Mouse (Mus musculus) kidney, postnatal 0 days (tissue): ENCODE results near the gene Rims1. TPM values are rescaled to one million over a fixed set of nuclear protein-coding genes. Genes with fewer than 3 reads are reported as not detected.

ENCODE experiments used
- ATAC-seq: fragments of 200-750 bp; cut with Nextera tagmentation; replicated peaks from 2 replicates; pipeline ENCODE4 v1.8.0; 2017; ENCODE audit warnings: low read depth, moderate number of reproducible peaks, moderate TSS enrichment, moderate library complexity; ENCODE audit not compliant: low FRiP score
- DNase-seq: peaks from one replicate; pipeline ENCODE4 v3.0.0-alpha.2; 2016; ENCODE audit warnings: low spot score
- H3K27ac ChIP-seq: fragments of 300-500 bp; sonication (generic); 2 replicates; pipeline ENCODE4 v1.5.1; 2014; ENCODE audit warnings: mild to moderate bottlenecking
- H3K27me3 ChIP-seq: fragments of 300-500 bp; sonication (generic); 2 replicates; pipeline ENCODE4 v1.6.1; 2014; ENCODE audit warnings: low read length, mixed read lengths; ENCODE audit not compliant: insufficient read depth
- H3K36me3 ChIP-seq: fragments of 300-500 bp; sonication (generic); 2 replicates; pipeline ENCODE4 v1.6.1; 2014; ENCODE audit warnings: low read length, mixed read lengths; ENCODE audit not compliant: insufficient read depth
- H3K4me1 ChIP-seq: fragments of 300-500 bp; sonication (generic); replicated peaks from 2 replicates; pipeline ENCODE4 v1.6.1; 2014; ENCODE audit warnings: antibody characterized with exemption, low read length, mixed read lengths; ENCODE audit not compliant: insufficient read depth
- H3K4me2 ChIP-seq: fragments of 300-500 bp; sonication (generic); 2 replicates; pipeline ENCODE4 v1.6.1; 2014; ENCODE audit warnings: mild to moderate bottlenecking, low read length, moderate library complexity, mixed read lengths
- H3K4me3 ChIP-seq: fragments of 300-500 bp; sonication (generic); replicated peaks from 2 replicates; pipeline ENCODE4 v1.5.1; 2014; ENCODE audit warnings: low read depth, low read length
- H3K9ac ChIP-seq: fragments of 300-500 bp; sonication (generic); 2 replicates; pipeline ENCODE4 v1.6.1; 2014; ENCODE audit warnings: low read depth, low read length
- H3K9me3 ChIP-seq: fragments of 300-500 bp; sonication (generic); replicated peaks from 2 replicates; pipeline ENCODE4 v1.6.1; 2016; ENCODE audit warnings: low read length, inconsistent platforms, mixed read lengths
- CTCF ChIP-seq: IDR thresholded peaks from 2 replicates; pipeline ENCODE4 v1.5.1; 2016; ENCODE audit warnings: antibody characterized with exemption, low read depth, mild to moderate bottlenecking, moderate library complexity
- WGBS: fragments of 180-500 bp; shearing (Covaris S2); extraction: QIAGEN DNeasy Blood & Tissue Kit; methylation state at CpG from one replicate; pipeline ENCODE4 v1.1.7; 2014; 5-methylcytosine and 5-hydroxymethylcytosine counted together
- polyA plus RNA-seq: library from polyadenylated mRNA; unstranded; fragments of >200 nt; fragmentation: Nextera tagmentation; extraction: Ambion mirVana; gene quantifications from 2 replicates; pipeline ENCODE4 v1.2.1, GENCODE M21; 2015

Rims1 gene
- polyA plus RNA-seq, 1 experiment from 2014 or later, result 0.38 TPM

DNA sequence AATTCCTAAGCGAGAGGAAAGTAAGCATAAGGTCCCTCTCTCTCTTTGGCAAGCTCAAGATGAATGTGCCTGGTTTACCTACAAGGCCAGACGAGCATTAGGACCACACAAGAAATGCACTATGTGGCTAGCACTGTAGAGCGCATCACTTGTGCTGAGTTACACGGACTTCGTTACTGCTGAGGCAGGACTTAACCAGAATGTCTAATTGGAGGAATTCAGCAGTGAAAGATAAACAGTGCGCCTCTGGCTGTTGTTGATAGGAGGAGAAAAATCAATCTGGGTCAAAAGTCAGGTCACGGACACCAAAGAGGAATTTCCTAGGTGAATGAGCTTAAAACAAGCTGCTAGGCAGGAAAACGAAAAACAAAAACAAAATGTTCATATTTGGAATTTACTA, 185.0 kb downstream of the Rims1 start:
- no peak for ATAC-seq
- no peak for TF ChIP-seq CTCF
- no peak for DNase-seq
- Histone ChIP-seq H3K27ac (no peak overlapping the region), H3K4me2 (no peak overlapping the region), H3K4me1 (no peaks in the 10 kb centered on the region), H3K27me3 (no peaks in the 10 kb centered on the region), H3K4me3 (no peak overlapping the region), H3K36me3 (no peaks in the 10 kb centered on the region), H3K9me3 (no peaks in the 10 kb centered on the region), H3K9ac (no peak overlapping the region)
- WGBS, result 62% methylated on average over 8 of the region's 8 CpGs

DNA sequence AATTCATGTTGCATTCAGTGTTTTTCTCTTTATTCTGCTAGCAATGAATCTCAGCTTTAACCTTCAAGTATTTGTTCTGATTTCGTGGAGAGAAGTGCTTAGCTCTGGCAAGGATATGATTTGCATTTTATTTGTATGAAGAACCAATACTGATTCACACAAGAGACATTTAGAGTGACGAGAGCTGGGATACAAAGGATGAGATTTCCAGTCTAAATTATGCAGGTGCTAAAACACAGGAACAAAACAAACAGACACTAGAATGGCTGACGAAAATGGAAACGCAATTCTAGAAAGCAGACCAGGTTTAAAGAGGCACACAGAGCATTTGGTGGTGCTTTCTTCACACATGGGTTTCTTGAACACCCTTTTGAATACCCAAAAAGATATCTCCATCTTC, 190.2 kb downstream of the Rims1 start:
- H3K27ac ChIP-seq, result no peak overlapping the region
- no peak for TF ChIP-seq CTCF

GRCm38 (mm10) chr1:22613609-22614008, 192.2 kb downstream of the Rims1 start:
- WGBS, result 41% methylated on average over 3 of the region's 3 CpGs
- H3K27me3 ChIP-seq, result no peaks in the 10 kb centered on the region
- no peak overlapping the region for H3K9ac ChIP-seq
- ATAC-seq (no peak), DNase-seq (peak; percentile 11)
- H3K27ac ChIP-seq, result no peak overlapping the region
- TF ChIP-seq CTCF, result no peak
- no peak overlapping the region for H3K4me3 ChIP-seq
- H3K4me1 ChIP-seq, result no peaks in the 10 kb centered on the region
- no peak overlapping the region for H3K4me2 ChIP-seq
- H3K36me3 ChIP-seq, result no peaks in the 10 kb centered on the region
- H3K9me3 ChIP-seq, result no peaks in the 10 kb centered on the region

More for the DNA sequence above, 190.2 kb downstream of the Rims1 start:
- Histone ChIP-seq H3K36me3 (no peaks in the 10 kb centered on the region), H3K4me3 (no peak overlapping the region), H3K9ac (no peak overlapping the region), H3K9me3 (no peaks in the 10 kb centered on the region), H3K4me1 (no peaks in the 10 kb centered on the region), H3K27me3 (no peaks in the 10 kb centered on the region), H3K4me2 (no peak overlapping the region)
- no peak for DNase-seq
- WGBS, result 61% methylated on average over 4 of the region's 4 CpGs
- no peak for ATAC-seq

DNA sequence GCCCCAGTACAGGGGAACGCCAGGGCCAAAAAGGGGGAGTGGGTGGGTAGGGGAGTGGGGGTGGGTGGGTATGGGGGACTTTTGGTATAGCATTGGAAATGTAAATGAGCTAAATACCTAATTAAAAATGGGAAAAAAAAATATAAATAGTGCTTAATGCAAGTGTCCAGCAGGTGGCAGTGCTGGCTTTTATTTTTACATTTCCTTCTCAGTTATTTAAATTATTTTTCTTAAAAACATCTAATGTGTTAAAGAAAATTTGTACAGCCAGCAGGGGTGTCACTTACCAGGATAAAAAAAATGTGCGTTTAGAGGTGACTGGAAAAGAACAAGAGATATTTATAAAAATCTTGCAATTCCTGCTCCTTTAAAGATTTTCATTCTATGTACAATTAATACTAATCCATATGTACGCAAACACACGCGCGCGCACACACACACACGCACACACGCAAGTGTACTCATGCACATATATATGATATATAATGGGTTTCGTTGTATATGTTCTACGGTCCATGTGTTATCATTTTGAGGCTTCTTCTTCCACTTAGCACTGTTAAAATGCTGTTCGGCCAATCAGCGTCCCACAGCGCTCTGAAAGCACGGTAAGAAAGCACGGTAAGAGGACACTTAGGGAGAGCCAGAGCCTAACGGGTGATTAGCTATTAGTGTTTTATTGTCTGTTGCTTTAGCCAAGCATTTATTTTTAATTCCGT, 201.3 kb downstream of the Rims1 start:
- TF ChIP-seq CTCF, result peak; percentile 64
- no peak overlapping the region for H3K4me2 ChIP-seq
- 66% methylated on average over 18 of the region's 18 CpGs for WGBS
- H3K27ac ChIP-seq, result no peak overlapping the region
- no peaks in the 10 kb centered on the region for H3K4me1 ChIP-seq
- H3K4me3 ChIP-seq, result no peak overlapping the region
- no peaks in the 10 kb centered on the region for H3K27me3 ChIP-seq
- H3K9ac ChIP-seq, result no peak overlapping the region
- H3K9me3 ChIP-seq, result no peaks in the 10 kb centered on the region
- H3K36me3 ChIP-seq, result no peaks in the 10 kb centered on the region
- DNase-seq (peak; percentile 60), ATAC-seq (no peak)

DNA sequence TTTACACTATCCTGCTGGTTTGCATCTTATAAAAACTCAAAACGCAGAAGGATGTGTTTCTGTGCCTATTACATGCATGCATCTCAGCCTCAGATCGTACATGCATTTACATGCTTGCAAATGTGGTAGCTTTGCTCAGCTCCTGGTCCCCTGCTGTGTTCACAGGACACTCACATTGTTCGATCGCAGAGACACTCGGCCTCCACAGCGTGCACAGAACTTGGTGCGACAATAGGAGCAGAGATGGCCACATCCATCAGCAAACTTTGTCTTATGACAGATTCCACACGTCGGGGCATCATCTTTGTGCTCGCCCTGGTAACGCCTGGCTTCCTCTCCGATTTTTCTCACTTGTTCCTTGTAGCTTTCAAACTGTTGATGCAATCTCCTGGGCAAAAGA, 209.6 kb downstream of the Rims1 start:
- H3K9ac ChIP-seq, result no peak overlapping the region
- H3K27me3 ChIP-seq, result no peaks in the 10 kb centered on the region
- ATAC-seq, result no peak
- no peak for TF ChIP-seq CTCF
- no peak overlapping the region for H3K4me2 ChIP-seq
- H3K27ac ChIP-seq, result no peak overlapping the region
- 85% methylated on average over 12 of the region's 12 CpGs for WGBS
- H3K36me3 ChIP-seq, result no peaks in the 10 kb centered on the region
- no peaks in the 10 kb centered on the region for H3K9me3 ChIP-seq
- no peak for DNase-seq
- H3K4me1 ChIP-seq, result no peaks in the 10 kb centered on the region
- H3K4me3 ChIP-seq, result no peak overlapping the region

- DNase-seq, result no peak
- H3K27me3 ChIP-seq, result no peaks in the 10 kb centered on the region
Measured at GRCm38 (mm10) chr1:22594841-22595240, 211.0 kb downstream of the Rims1 start.

More at GRCm38 (mm10) chr1:22594841-22595240, 211.0 kb downstream of the Rims1 start:
- no peak overlapping the region for H3K4me3 ChIP-seq
- no peaks in the 10 kb centered on the region for H3K9me3 ChIP-seq
- no peak for ATAC-seq
- no peaks in the 10 kb centered on the region for H3K4me1 ChIP-seq
- no peak for TF ChIP-seq CTCF
- H3K9ac ChIP-seq, result no peak overlapping the region
- no peak overlapping the region for H3K27ac ChIP-seq
- H3K4me2 ChIP-seq, result no peak overlapping the region
- H3K36me3 ChIP-seq, result no peaks in the 10 kb centered on the region
